Mouse (Mus musculus) neutrophil, adult 83 days (primary cell): ENCODE data around the gene Srarp. TPM values are rescaled to one million over a fixed set of nuclear protein-coding genes. Genes with fewer than 3 reads are reported as not detected.

Experiments used
- total RNA-seq, 2 experiments: library from RNA; stranded (reverse); gene quantifications; one replicate each; pipeline ENCODE4 v1.2.4; 2023

Gene Srarp
- not detected for total RNA-seq

GRCm38 (mm10) chr4:141435974-141436373 lies at the start of gene Srarp:
TSS of gene Srarp (minus strand) at chr4:141436105.

DNA sequence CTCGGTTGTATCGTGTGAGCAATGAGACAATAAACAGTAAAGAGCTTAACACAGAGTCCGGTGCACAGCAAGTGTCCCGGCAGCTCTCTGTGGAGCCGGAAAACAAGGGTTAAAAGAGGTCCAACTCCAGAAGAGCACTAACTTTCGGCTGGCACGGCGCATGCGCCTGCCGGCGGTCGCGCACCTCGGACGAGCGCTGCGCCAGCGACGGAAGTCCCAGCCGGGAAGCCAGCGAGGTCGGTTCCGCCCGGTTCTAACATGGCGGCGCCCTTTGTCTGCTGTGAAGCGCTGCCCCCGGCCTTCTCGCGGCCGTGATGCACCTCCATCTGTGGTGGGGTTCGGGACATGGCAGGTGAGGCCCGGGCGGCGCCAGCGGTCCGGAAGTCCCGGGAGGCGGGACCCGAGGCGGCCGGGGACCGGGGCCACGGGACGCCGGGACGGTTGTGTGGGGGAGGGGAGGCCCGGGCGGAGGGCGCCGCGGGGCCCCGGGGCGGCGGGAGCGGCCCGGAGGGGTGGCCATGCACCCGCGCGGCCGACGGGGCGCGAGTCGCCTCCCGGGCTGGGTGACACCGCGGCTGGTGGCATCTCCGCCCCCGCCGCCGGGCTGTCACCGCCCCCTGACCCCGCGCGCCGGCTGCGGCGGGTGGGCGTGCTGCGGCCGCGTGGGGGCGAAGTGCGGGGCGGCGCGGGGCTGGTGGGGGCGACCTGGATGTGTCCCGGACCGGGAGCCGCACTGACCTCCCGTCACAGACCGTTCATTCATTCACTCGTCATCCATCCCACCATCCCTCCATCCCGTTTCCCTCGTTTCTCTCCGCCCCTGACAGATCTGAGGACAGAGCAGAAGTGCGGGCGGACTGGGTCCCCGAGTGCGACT lies 8.8 kb upstream of the Srarp start, which contains the start of gene Zbtb17:
Gene Zbtb17, plus strand, starts transcription at position 204 of the 877 bp plus-strand sequence.

GRCm38 (mm10) chr4:141420192-141420829 lies 15.6 kb downstream of the Srarp start, which contains the start of gene Hspb7:
TSS of gene Hspb7 (plus strand) at chr4:141420779.

GRCm38 (mm10) chr4:141415924-141416323 lies 20.0 kb downstream of the Srarp start, which contains the start of gene Clcnkb:
TSS of gene Clcnkb (minus strand) at chr4:141416014.

GRCm38 (mm10) chr4:141398545-141398944 lies 37.4 kb downstream of the Srarp start, which contains the start of gene Clcnka:
TSS of gene Clcnka (minus strand) at chr4:141398724.

Other genes starting within 250 kb of the Srarp start
- gene Rsg1, start 222.1 kb downstream of the Srarp start, total RNA-seq, result 1 to 10 TPM; 1.4 to 3.7 TPM
- not detected for gene Arhgef19, start 196.6 kb downstream of the Srarp start, total RNA-seq
- gene Epha2, start 134.9 kb downstream of the Srarp start, total RNA-seq, result 1 to 10 TPM in 1 of 2 experiments, under 1 TPM in 1; 0.99 to 1.4 TPM
- gene Fam131c, start 67.9 kb downstream of the Srarp start, total RNA-seq, result not detected
- gene Clcnka, start 37.4 kb downstream of the Srarp start, total RNA-seq, result not detected
- not detected for gene Clcnkb, start 20.1 kb downstream of the Srarp start, total RNA-seq
- under 1 TPM in 1 of 2 experiments, not detected in 1; 0.46 TPM for gene Hspb7, start 15.3 kb downstream of the Srarp start, total RNA-seq
- gene Zbtb17, start 8.5 kb upstream of the Srarp start, total RNA-seq, result 10 to 100 TPM; 18.5 to 24.3 TPM
- gene Spen, start 102.5 kb upstream of the Srarp start, total RNA-seq, result 10 to 100 TPM; 82.0 to 96.2 TPM
- under 1 TPM in 1 of 2 experiments, not detected in 1; 0.42 TPM for gene Fblim1, start 170.0 kb upstream of the Srarp start, total RNA-seq
- gene Tmem82, start 182.5 kb upstream of the Srarp start, total RNA-seq, result not detected
- gene Slc25a34, start 187.7 kb upstream of the Srarp start, total RNA-seq, result not detected
- gene Plekhm2, start 228.8 kb upstream of the Srarp start, total RNA-seq, result 10 to 100 TPM; 25.6 to 26.4 TPM
- gene Rsc1a1, start 249.5 kb upstream of the Srarp start, total RNA-seq, result 1 to 10 TPM in 1 of 2 experiments, under 1 TPM in 1; 0.79 to 1.3 TPM